Mouse (Mus musculus) ovary, postnatal 36 days (tissue): Measurements from ENCODE around the gene Lmo4.

Experiments used
- DNase-seq: peaks from one replicate; pipeline ENCODE4 v3.0.0; 2022; ENCODE audit warnings: low spot score, mixed read lengths

Lmo4 gene

DNA sequence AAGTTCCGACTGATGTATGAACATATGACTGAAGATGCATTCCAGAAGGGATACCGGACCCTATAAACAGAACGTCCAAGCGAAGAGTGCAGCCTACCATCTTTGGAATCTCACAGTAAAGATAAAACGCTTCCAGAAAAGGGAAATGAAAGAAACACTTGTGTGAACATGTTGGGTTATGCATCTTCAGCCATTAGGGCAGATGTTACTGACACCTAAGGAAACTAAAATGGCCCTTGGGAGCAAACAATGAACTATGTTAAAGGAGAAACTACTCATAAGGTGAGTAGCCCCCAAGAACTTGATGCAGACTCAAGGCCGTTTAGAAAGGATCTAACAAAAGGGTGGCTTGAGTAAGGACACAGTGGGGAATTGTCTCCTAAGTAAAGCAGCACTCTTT, 54.0 kb downstream of the Lmo4 start:
- DNase-seq = no peak

DNA sequence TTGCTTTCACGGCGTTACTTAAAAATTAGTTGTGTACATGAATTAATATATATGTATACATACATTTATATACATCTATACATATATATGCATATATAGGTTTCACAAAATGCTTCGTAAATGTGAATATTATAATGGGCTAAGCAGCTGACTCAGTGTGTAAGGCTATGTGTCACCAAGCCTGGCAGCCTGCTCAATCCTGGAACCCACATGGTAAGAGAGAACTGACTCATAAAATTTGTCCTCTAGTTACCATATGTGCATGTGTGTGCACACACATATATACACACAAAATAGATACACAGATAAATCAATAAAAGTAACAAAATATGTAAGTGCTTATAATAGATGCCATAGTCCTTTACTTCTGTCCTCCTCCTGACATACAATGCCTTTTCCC, 56.8 kb downstream of the Lmo4 start:
- no peak for DNase-seq

- no peak for DNase-seq
Measured at GRCm38 (mm10) chr3:144147244-144147643, 57.8 kb downstream of the Lmo4 start.

DNA sequence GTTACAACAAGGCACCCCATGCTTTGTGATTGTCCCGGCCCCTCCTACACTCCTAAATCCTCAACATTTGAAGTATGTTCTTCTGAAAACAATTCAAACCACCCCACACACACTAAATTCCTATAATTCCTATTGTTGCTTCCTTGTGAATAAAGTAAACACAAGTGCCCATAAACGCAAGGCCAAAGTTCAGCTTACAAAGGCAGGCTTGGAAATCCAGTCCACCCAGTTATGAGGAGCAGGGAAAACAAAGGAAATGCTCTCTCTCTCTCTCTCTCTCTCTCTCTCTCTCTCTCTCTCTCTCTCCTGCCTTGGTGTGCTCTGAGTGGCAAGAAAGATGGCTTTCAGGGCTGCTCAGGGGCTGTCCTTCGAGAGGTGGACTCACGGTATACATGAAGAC, 61.0 kb downstream of the Lmo4 start:
- no peak for DNase-seq

- DNase-seq = no peak
Measured at GRCm38 (mm10) chr3:144142939-144143338, 62.1 kb downstream of the Lmo4 start.

- no peak for DNase-seq
Measured at GRCm38 (mm10) chr3:144141786-144142185, 63.2 kb downstream of the Lmo4 start.

DNA sequence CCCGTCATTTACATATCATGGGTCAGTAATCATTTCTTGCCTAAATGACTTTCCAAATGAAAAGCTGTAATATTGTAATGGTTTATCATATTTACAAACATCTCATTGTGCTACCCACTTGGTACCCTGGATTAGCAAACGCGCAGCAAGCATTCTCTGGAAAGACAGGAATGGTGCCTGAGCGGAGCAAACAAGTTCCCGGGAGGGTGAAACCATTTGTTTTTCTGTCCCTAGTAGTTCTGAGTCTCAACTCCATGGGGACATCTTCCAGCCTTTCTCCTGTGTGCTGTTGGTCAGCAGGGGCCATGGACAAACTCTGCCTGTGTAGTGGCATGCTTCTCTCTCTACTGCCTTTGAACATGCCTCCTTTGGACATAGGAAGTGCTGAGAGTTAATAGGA, 64.2 kb downstream of the Lmo4 start:
- no peak for DNase-seq

GRCm38 (mm10) chr3:144138659-144139058, 66.4 kb downstream of the Lmo4 start:
- no peak for DNase-seq
